Mouse (Mus musculus): ENCODE measurements around the gene Nox3. TPM values are rescaled to one million over a fixed set of nuclear protein-coding genes. Genes with fewer than 3 reads are reported as not detected.

The Nox3 gene
- polyA plus RNA-seq, 1 experiment: not detected

DNA sequence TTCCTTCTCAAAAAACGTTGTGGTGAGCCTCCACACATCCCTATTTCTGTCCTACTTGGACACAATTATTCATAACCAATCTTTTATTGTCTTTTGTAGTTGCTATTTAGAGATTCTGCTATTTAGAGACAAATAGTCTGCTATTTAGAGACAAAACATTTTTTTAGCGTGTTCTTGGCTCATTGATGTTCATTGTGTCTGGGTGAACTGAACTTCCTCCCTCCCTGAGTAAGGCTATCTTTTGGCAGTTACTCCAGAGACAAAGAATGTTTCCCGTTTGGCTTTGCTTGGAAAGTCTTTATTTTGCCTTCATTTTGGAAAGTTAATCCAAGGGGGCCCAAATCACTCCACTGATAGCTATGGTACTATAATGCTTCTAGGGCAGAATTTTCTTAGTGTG, 63.6 kb downstream of the Nox3 start:
- TF ChIP-seq GATA1 (IDR thresholded peaks at IDR 0.05; ENCODE audit: low read length): no peak

DNA sequence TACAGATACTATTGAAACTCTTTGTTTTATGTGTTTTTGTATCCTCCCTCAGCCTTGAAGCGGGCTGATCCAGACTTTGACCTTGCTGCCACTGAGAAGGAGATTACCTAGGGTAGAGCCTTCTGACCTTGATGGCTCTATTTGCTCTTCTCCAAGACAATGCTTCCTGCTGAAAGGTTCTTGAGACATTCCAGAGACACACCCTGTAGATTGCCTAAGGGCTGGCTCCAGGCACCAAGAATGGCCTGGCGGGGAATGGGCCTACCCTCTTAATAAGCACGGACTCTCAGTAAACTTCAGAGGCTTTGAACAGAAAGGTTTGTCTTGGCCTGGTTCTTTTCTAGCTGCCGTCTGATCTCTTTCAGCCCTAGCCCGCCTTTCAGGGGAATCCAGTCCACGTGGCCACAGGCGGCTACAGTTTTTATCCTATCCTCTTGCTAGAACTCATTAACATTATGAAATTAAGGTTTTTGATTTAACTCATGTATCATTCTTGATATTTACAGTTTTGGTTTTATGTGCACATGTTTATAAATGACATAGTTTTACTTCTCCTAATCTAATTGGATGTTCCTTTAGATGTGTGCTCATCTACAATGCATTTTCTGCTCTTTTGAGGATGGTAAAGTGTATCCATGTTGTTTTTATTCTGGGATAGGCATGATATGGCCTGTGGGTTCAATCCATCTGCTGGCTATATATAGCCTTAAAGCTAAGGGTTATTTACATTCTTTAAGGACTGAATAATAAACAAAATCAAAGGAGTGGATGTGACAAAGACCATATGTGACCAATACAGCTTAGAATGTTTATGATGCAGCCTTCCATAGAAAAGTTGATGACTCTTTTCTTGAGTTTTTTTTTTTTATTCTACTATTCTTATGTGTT, 79.5 kb downstream of the Nox3 start:
- TF ChIP-seq GATA1 (IDR thresholded peaks at IDR 0.05; ENCODE audit: low read length): no peak

DNA sequence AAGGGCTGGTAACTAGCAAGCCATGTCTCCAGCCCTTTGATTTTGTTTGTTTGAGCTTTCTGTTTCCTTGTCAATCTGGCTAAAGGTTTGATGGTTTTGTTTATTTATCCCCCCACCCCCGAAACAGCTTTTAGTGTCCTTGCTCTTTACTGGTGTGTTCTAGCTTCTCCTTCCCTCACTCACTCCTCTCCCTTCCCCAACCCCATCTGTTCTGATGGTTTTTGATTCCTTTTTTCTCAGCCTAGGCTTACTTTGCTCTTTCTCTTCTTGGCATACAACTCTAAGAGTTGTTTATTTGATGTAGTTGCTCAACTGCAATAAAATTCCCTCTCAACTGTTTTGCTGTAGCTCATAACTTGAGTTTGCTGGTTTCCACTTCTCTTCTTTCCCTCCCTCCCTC, 80.5 kb downstream of the Nox3 start:
- TF ChIP-seq GATA1 (IDR thresholded peaks at IDR 0.05; ENCODE audit: low read length): no peak

DNA sequence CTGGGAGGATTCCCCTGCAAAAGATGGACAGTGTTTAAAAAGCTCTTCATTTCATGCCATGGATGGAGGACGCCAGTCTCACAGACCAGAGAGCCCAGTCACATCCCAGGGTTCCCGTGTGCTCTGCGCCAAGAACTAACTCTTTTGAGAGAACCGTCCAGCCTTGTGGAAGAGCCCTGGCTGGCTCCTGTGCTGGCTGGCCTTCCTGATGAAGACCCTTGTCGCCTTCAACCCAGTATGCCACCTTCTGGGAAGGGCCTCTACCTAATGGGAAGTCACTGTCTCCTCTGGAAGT, 84.3 kb downstream of the Nox3 start:
- TF ChIP-seq GATA1 (IDR thresholded peaks at IDR 0.05; ENCODE audit: low read length): no peak

DNA sequence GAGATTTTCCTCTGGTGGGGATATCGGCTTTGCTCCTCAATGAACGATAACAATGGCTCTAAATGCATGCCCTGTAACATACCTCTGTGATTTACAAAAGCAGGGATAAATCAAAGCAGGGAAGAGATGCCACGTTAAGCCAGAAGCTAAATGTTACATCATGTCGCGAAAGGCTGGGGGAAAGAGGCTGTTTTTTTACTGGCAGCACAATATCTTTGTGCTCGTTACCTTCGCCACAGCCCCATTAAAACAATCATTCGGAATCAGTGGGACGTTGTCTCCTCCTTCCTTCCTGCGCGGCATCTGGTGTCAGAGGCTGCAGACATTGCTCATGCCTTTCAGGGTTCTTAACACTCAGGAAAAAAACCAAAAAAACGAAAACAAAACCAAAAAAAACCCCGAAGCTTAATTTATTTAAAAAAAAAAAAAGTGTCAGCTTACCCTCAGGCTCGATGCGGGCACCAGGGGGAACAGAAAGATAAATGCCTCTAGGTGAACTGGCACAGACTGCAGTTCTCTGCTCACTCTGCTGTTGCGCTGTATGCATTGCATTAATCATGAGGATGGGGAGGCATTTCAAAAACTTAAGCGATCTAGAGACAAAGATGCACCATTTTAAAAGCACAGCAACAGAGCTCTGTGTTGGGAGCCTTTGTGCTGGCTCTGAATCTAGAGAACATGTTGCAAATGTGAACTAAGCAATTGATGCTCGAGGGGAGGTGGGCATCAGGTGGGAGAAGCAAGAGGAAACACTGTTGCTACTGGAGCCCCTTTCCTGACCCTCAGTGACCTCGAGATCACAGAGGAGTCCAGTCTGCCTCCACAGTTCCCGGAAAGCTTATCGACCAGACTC, 84.9 kb downstream of the Nox3 start:
- TF ChIP-seq GATA1 (IDR thresholded peaks at IDR 0.05; ENCODE audit: low read length): no peak

DNA sequence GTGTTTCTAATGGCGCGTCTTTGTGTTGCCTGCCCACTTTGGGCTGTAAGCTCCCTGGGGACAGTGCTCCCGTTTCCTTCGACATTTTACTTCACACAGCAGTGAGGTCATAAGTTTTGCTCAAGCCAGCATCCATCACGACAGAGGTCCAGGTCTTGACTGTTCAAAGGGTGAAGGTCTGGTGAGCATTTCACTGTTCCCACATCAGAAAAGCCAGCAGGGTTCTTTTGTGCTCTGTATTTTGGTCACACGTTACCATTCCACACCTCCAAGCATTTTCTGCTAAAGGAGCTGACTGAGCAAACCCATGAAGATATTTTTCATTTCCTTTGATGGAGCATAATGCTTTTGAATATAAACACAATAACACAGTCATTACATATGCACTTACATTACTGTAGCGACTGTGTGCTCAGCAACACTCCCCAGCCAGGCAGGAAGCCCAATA, 85.7 kb downstream of the Nox3 start:
- no peak for TF ChIP-seq GATA1 (IDR thresholded peaks at IDR 0.05; ENCODE audit: low read length)

DNA sequence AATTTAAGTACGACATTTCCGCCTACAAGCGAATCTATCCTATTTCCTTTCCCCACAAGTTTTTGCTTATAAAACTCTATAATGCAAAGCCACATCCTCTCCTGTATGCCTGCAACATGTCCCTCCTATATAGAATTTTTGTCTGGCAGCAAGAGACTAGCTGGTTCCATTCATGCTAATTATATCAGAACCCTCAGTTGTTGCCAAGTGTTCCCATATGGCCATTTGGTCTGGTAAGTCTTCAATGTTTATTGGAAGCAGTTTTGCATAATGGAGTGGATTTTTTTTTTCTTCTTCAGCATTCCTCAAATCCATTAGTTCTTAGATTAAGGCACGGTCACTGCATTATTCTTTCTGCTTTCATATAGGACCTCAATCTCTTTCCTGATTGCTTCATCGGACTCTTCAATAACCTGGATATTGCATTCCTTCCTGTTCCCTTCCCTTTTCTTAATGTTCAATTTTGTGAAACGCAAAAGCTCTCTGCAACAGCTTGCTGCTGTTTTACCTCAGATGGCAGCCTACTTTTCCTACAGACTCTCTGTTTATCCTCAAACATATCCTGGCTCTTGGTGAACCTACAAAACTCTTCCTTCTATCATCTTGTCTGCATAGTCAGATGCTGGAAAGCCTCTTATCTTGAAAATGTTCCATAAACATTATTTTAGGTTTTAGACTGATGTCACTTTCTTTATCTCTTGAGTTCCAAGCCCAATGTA, 92.9 kb downstream of the Nox3 start:
- TF ChIP-seq GATA1 (IDR thresholded peaks at IDR 0.05; ENCODE audit: low read length): no peak

DNA sequence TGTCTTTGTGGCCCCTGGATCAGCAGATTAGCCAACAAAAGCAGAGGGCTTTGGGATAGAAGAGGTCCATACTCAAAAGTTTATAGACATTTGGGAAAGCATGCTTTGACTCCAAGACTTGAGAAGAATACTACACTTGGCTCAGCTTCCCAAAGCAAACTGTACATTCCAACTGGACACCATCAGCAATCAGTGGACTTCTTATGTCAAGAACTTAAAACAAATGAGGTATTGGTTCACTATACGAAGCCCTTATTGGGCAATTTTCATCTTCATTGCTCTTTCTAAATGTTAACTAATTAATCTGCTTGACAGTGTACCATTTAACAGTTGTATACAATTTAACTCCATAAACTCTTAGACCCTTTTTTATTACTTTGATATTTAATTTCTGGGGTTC, 97.7 kb downstream of the Nox3 start:
- TF ChIP-seq GATA1 (IDR thresholded peaks at IDR 0.05; ENCODE audit: low read length): no peak

DNA sequence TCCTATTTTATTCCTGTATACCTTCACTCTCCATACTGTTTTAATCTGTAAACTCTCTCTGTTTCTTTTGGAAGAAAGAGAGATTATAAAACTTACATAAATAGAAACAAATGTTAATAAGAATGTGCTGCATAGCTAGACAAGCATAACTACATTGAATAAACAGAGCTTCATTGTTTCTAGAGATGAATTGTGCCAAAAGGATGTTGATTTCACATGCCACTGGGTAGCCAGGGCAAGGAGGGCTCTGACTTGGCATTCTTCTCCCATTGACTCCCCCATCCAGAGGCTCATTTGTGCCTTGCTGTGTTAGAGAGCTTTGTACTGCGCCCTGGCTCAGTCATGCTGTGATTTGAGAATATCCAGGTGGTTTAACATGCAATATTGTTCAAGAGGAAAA, 98.2 kb downstream of the Nox3 start:
- TF ChIP-seq GATA1 (IDR thresholded peaks at IDR 0.05; ENCODE audit: low read length): no peak

DNA sequence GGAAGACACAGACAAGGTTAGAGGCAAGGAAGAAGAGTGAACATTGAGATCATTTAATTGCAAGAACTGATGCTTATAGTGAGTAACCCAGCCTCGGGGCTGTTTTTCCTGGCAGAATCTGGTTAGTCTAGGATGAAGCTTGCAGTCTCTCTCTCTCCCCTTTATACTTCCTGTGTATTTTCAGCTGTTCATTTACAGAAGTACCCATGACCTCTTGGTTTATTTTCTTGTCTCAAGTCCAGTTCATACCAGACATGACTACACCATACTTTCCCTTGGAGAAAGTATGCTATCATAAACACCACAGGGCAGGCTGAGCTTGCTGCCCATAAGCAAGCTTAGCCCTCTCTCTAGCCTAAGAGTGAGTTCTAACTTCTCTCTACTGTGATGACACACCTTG, 98.9 kb downstream of the Nox3 start:
- no peak for TF ChIP-seq GATA1 (IDR thresholded peaks at IDR 0.05; ENCODE audit: low read length)

Other genes starting within 250 kb of the Nox3 start
- not detected in 2 replicates for gene Cldn20, start 163.7 kb downstream of the Nox3 start, polyA plus RNA-seq (2012)
- gene Tfb1m, start 138.5 kb downstream of the Nox3 start, polyA plus RNA-seq (2012): 0.70 and 1.2 TPM in 2 replicates